Mouse (Mus musculus): Measurements from ENCODE around the gene Meis2. TPM values are rescaled to one million over a fixed set of nuclear protein-coding genes. Genes with fewer than 3 reads are reported as not detected.

Gene Meis2
- polyA plus RNA-seq, 2 experiments: 0.69 to 1.5 TPM

- Histone ChIP-seq H3K4me2 (ENCODE audit: low read depth) (no peak overlapping the region), H3K9ac (replicated peaks) (no peak overlapping the region), H3K27ac (no peak overlapping the region), H3K9me3 (ENCODE audit: control insufficient read depth, low read length) (no peaks in the 10 kb centered on the region), H3K4me3 (ENCODE audit: insufficient read depth in 1 of 2, low read depth in 2 of 2, low read length in 2 of 2) (no peak overlapping the region), H3K27me3 (ENCODE audit: control insufficient read depth, insufficient read depth, low read length) (no peaks in the 10 kb centered on the region), H3K4me1 (replicated peaks; ENCODE audit: control insufficient read depth in 2 of 2, insufficient read depth in 2 of 2, low read length in 1 of 2) (no peaks in the 10 kb centered on the region), H3K36me3 (replicated peaks; ENCODE audit: control insufficient read depth, insufficient read depth, low read depth) (no peaks in the 10 kb centered on the region)
- no peak for TF ChIP-seq CTCF (IDR thresholded peaks at IDR 0.05; ENCODE audit: low read depth)
- TF ChIP-seq EP300 (IDR thresholded peaks at IDR 0.05; ENCODE audit: low read depth): no peak
- ATAC-seq (ENCODE audit: insufficient read depth): no peak
- DNase-seq (ENCODE audit: low read depth in 3 of 3, low spot score in 3 of 3): no peak
- WGBS (ENCODE audit: insufficient replicate concordance): 51% methylated on average over 6 of the region's 6 CpGs
Observed at GRCm38 (mm10) chr2:116001352-116002138, 64.1 kb downstream of the Meis2 start.

- H3K36me3 ChIP-seq (replicated peaks; ENCODE audit: control insufficient read depth, insufficient read depth, low read depth): no peaks in the 10 kb centered on the region
- H3K4me2 ChIP-seq (ENCODE audit: low read depth): no peak overlapping the region
- H3K27ac ChIP-seq: no peak overlapping the region
- DNase-seq (ENCODE audit: low read depth in 3 of 3, low spot score in 3 of 3) (no peak), ATAC-seq (ENCODE audit: insufficient read depth) (no peak)
- 65% methylated on average over 5 of the region's 5 CpGs for WGBS (ENCODE audit: insufficient replicate concordance)
- no peak overlapping the region for H3K4me3 ChIP-seq (ENCODE audit: insufficient read depth in 1 of 2, low read depth in 2 of 2, low read length in 2 of 2)
- H3K9ac ChIP-seq (replicated peaks): no peak overlapping the region
- H3K4me1 ChIP-seq (replicated peaks; ENCODE audit: control insufficient read depth in 2 of 2, insufficient read depth in 2 of 2, low read length in 1 of 2): no peaks in the 10 kb centered on the region
- TF ChIP-seq EP300 (IDR thresholded peaks at IDR 0.05; ENCODE audit: low read depth): no peak
- no peak for TF ChIP-seq CTCF (IDR thresholded peaks at IDR 0.05; ENCODE audit: low read depth)
- no peaks in the 10 kb centered on the region for H3K9me3 ChIP-seq (ENCODE audit: control insufficient read depth, low read length)
- H3K27me3 ChIP-seq (ENCODE audit: control insufficient read depth, insufficient read depth, low read length): no peaks in the 10 kb centered on the region
Observed at GRCm38 (mm10) chr2:116000514-116000913, 65.1 kb downstream of the Meis2 start.

DNA sequence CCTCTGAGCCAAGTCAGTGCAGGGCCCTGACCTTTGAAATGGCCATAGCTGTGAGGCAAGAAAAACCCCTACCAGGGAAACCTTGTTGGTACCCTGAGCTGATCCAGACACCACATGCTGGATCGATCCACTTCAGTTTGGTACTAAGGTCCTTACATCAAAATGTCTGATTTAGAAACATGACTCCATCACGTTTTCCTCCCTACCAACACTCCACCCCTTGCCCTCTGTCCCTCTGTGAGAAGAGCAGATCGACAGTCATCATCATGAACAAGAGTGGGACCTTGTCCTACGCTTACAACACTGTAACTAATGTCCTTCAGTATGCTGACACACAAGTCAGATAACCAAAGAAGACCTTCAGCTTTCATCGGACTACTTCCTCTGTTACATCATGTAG, 66.8 kb downstream of the Meis2 start:
- Histone ChIP-seq H3K4me1 (replicated peaks; ENCODE audit: control insufficient read depth in 2 of 2, insufficient read depth in 2 of 2, low read length in 1 of 2) (no peaks in the 10 kb centered on the region), H3K4me2 (ENCODE audit: low read depth) (no peak overlapping the region), H3K36me3 (replicated peaks; ENCODE audit: control insufficient read depth, insufficient read depth, low read depth) (no peaks in the 10 kb centered on the region), H3K4me3 (ENCODE audit: insufficient read depth in 1 of 2, low read depth in 2 of 2, low read length in 2 of 2) (no peak overlapping the region), H3K9ac (replicated peaks) (no peak overlapping the region), H3K27ac (no peak overlapping the region), H3K9me3 (ENCODE audit: control insufficient read depth, low read length) (no peaks in the 10 kb centered on the region), H3K27me3 (ENCODE audit: control insufficient read depth, insufficient read depth, low read length) (no peaks in the 10 kb centered on the region)
- 51% methylated on average over 5 of the region's 5 CpGs for WGBS (ENCODE audit: insufficient replicate concordance)
- no peak for DNase-seq (ENCODE audit: low read depth in 3 of 3, low spot score in 3 of 3)
- no peak for TF ChIP-seq EP300 (IDR thresholded peaks at IDR 0.05; ENCODE audit: low read depth)
- no peak for TF ChIP-seq CTCF (IDR thresholded peaks at IDR 0.05; ENCODE audit: low read depth)
- no peak for ATAC-seq (ENCODE audit: insufficient read depth)

DNA sequence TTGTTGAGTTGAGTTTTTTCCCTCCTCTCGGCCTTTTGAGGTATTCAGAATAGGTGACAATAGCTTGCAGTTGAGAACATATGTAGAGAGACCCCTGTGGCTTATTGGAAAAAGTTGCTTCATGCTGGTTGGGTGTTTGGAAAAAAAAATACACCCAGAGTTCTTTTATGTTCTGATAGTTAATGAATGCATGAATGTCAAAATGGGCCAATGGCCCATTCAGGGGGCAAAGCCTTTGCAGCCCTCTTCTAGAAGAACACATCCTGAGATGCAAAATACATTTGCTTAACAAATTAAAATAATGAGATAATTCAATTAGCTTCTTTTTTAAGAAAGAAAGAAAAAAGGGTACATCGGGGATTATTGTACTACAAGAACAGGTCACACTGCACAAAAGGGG, 69.2 kb downstream of the Meis2 start:
- H3K27ac ChIP-seq: no peak overlapping the region
- no peak overlapping the region for H3K4me3 ChIP-seq (ENCODE audit: insufficient read depth in 1 of 2, low read depth in 2 of 2, low read length in 2 of 2)
- H3K4me2 ChIP-seq (ENCODE audit: low read depth): no peak overlapping the region
- ATAC-seq (ENCODE audit: insufficient read depth) (no peak), DNase-seq (ENCODE audit: low read depth in 3 of 3, low spot score in 3 of 3) (no peak)
- no peaks in the 10 kb centered on the region for H3K36me3 ChIP-seq (replicated peaks; ENCODE audit: control insufficient read depth, insufficient read depth, low read depth)
- H3K9me3 ChIP-seq (ENCODE audit: control insufficient read depth, low read length): no peaks in the 10 kb centered on the region
- no peaks in the 10 kb centered on the region for H3K4me1 ChIP-seq (replicated peaks; ENCODE audit: control insufficient read depth in 2 of 2, insufficient read depth in 2 of 2, low read length in 1 of 2)
- no peak overlapping the region for H3K9ac ChIP-seq (replicated peaks)
- no peaks in the 10 kb centered on the region for H3K27me3 ChIP-seq (ENCODE audit: control insufficient read depth, insufficient read depth, low read length)
- no peak for TF ChIP-seq EP300 (IDR thresholded peaks at IDR 0.05; ENCODE audit: low read depth)
- TF ChIP-seq CTCF (IDR thresholded peaks at IDR 0.05; ENCODE audit: low read depth): no peak
- 44% methylated on average over 2 of the region's 2 CpGs for WGBS (ENCODE audit: insufficient replicate concordance)

DNA sequence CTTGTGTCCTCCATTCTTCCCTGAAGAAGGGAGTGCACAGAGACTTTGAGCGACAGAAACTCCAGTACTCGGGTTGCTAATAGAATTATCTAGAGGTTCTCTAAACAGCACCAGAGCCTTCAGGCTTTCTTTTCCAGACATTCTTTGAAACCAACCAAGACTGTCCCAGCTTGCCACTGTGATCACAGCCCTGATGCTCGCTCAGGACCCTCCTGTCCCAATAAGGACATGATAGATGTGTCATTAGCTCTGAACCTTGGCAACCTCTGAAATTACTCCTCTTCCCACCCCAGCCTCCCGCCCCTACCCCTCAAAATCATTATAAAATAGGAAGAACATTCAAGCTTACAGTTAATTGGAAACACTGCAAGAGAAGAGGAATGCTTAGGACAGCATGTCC, 71.8 kb downstream of the Meis2 start:
- Histone ChIP-seq H3K9me3 (ENCODE audit: control insufficient read depth, low read length) (no peaks in the 10 kb centered on the region), H3K4me2 (ENCODE audit: low read depth) (no peak overlapping the region), H3K4me1 (replicated peaks; ENCODE audit: control insufficient read depth in 2 of 2, insufficient read depth in 2 of 2, low read length in 1 of 2) (no peaks in the 10 kb centered on the region), H3K36me3 (replicated peaks; ENCODE audit: control insufficient read depth, insufficient read depth, low read depth) (no peaks in the 10 kb centered on the region), H3K27me3 (ENCODE audit: control insufficient read depth, insufficient read depth, low read length) (no peaks in the 10 kb centered on the region), H3K4me3 (ENCODE audit: insufficient read depth in 1 of 2, low read depth in 2 of 2, low read length in 2 of 2) (no peak overlapping the region), H3K27ac (no peak overlapping the region), H3K9ac (replicated peaks) (no peak overlapping the region)
- no peak for DNase-seq (ENCODE audit: low read depth in 3 of 3, low spot score in 3 of 3)
- no peak for TF ChIP-seq EP300 (IDR thresholded peaks at IDR 0.05; ENCODE audit: low read depth)
- TF ChIP-seq CTCF (IDR thresholded peaks at IDR 0.05; ENCODE audit: low read depth): no peak
- WGBS (ENCODE audit: insufficient replicate concordance): 64% methylated on average over 4 of the region's 4 CpGs
- ATAC-seq (ENCODE audit: insufficient read depth): no peak

All from liver, embryonic 14.5 days (tissue).